Mouse (Mus musculus): ENCODE measurements around the gene Cyb5r4.

DNA sequence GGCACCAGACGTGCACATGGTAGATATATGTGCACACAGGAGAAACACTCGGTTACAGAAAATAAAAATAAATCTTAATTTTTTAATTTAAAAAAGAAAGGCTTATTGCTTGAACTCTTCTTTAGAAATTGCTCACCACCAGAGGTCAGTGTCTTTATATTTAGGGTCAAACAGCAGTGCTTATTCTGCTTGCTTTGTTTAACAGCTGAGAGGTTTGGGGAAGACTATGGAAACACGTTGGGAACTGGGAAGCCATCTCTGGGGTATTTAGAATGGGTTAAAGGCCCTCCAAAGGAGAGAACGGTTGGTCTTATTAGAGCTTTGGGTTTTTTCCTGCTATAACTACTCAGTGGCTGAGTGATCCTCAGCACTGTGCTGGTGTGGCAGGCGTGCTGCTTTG, 40.5 kb downstream of the Cyb5r4 start:
- TF ChIP-seq EP300 (optimal IDR thresholded peaks at IDR 0.05) (no peak), CTCF (IDR thresholded peaks at IDR 0.05; ENCODE audit: low read depth) (no peak)
